Mouse (Mus musculus) limb, embryonic 14.5 days (tissue): ENCODE measurements at regions not wholly inside any gene's neighbourhood (a gene's known extent, or its start where the extent isn't known, plus 50 kb on each side); places are given as distances from the start of the nearest gene placed in this dataset.
"Not testable (repeated sequence)": the region's sequence is repeated elsewhere in the genome, so short reads cannot be mapped to it uniquely, and the experiment has no call there.

ENCODE experiments used
- ATAC-seq: fragments of 200-750 bp; cut with Nextera tagmentation; 2 replicates; pipeline ENCODE4 v1.8.0; 2017; ENCODE audit warnings: low read depth, moderate number of reproducible peaks, moderate TSS enrichment; ENCODE audit not compliant: low FRiP score
- DNase-seq: peaks from one replicate; pipeline ENCODE4 v3.0.0-alpha.2; 2015; ENCODE audit warnings: low spot score
- H3K27ac ChIP-seq: fragments of 300-500 bp; sonication (generic); replicated peaks from 2 replicates; pipeline ENCODE4 v1.5.1; 2014; ENCODE audit warnings: low read depth, mild to moderate bottlenecking, low read length, moderate library complexity, mixed read lengths
- H3K27me3 ChIP-seq: fragments of 300-500 bp; sonication (generic); 2 replicates; pipeline ENCODE4 v1.6.1; 2014; ENCODE audit warnings: low read length, mixed read lengths; ENCODE audit not compliant: control insufficient read depth, insufficient read depth
- H3K36me3 ChIP-seq: fragments of 300-500 bp; sonication (generic); 2 replicates; pipeline ENCODE4 v1.6.1; 2014; ENCODE audit warnings: mild to moderate bottlenecking, low read length, moderate library complexity, mixed read lengths; ENCODE audit not compliant: control insufficient read depth, insufficient read depth
- H3K4me1 ChIP-seq: fragments of 300-500 bp; sonication (generic); 2 replicates; pipeline ENCODE4 v1.6.1; 2014; ENCODE audit warnings: antibody characterized with exemption, low read length, mixed read lengths; ENCODE audit not compliant: control insufficient read depth, insufficient read depth
- H3K4me2 ChIP-seq: fragments of 300-500 bp; sonication (generic); replicated peaks from 2 replicates; pipeline ENCODE4 v1.6.1; 2014; ENCODE audit warnings: low read depth, mild to moderate bottlenecking, low read length, moderate library complexity; ENCODE audit not compliant: severe bottlenecking
- H3K4me3 ChIP-seq: fragments of 300-500 bp; sonication (generic); replicated peaks from 2 replicates; pipeline ENCODE4 v1.5.1; 2014; ENCODE audit warnings: low read length
- H3K9ac ChIP-seq: fragments of 300-500 bp; sonication (generic); 2 replicates; pipeline ENCODE4 v1.6.1; 2014; ENCODE audit warnings: mild to moderate bottlenecking, low read depth, low read length, moderate library complexity; ENCODE audit not compliant: severe bottlenecking
- H3K9me3 ChIP-seq: fragments of 300-500 bp; sonication (generic); 2 replicates; pipeline ENCODE4 v1.6.1; 2016; ENCODE audit warnings: low read length; ENCODE audit not compliant: control insufficient read depth
- POLR2A ChIP-seq: fragments of 200-500 bp; IDR thresholded peaks from 2 replicates; pipeline ENCODE4 v1.8.0; 2012; ENCODE audit warnings: inconsistent platforms, mild to moderate bottlenecking, moderate library complexity, borderline replicate concordance; ENCODE audit not compliant: insufficient read depth, insufficient read length; ENCODE audit errors: extremely low read depth
- WGBS: fragments of 180-500 bp; shearing (Covaris S2); extraction: QIAGEN DNeasy Blood & Tissue Kit; methylation state at CpG from one replicate; pipeline ENCODE4 v1.1.7; 2014; 5-methylcytosine and 5-hydroxymethylcytosine counted together

- TF ChIP-seq POLR2A, result no peak
- Histone ChIP-seq H3K4me2 (no peak overlapping the region), H3K4me3 (no peak overlapping the region), H3K4me1 (no peaks in the 10 kb centered on the region), H3K9me3 (no peaks in the 10 kb centered on the region), H3K36me3 (no peaks in the 10 kb centered on the region), H3K27me3 (no peaks in the 10 kb centered on the region), H3K27ac (no peak overlapping the region), H3K9ac (no peak overlapping the region)
- DNase-seq (no peak), ATAC-seq (no peak)
- 81% methylated on average over 1 of the region's 1 CpGs for WGBS
Measured at GRCm38 (mm10) chr11:91216158-91216557, 361.2 kb downstream of the Kif2b start.

- 73% methylated on average over 2 of the region's 2 CpGs for WGBS
- H3K4me2 ChIP-seq, result no peak overlapping the region
- DNase-seq, result no peak
- no peak overlapping the region for H3K27ac ChIP-seq
- H3K9me3 ChIP-seq, result no peaks in the 10 kb centered on the region
- TF ChIP-seq POLR2A, result no peak
- no peaks in the 10 kb centered on the region for H3K4me1 ChIP-seq
- no peak overlapping the region for H3K4me3 ChIP-seq
- no peak overlapping the region for H3K9ac ChIP-seq
- no peak for ATAC-seq
- H3K27me3 ChIP-seq, result no peaks in the 10 kb centered on the region
- H3K36me3 ChIP-seq, result no peaks in the 10 kb centered on the region
Measured at GRCm38 (mm10) chr11:91213104-91213503, 364.3 kb downstream of the Kif2b start.

- no peak for TF ChIP-seq POLR2A
- H3K27me3 ChIP-seq, result no peaks in the 10 kb centered on the region
- H3K4me3 ChIP-seq, result no peak overlapping the region
- no peaks in the 10 kb centered on the region for H3K4me1 ChIP-seq
- no peaks in the 10 kb centered on the region for H3K9me3 ChIP-seq
- DNase-seq (no peak), ATAC-seq (no peak)
- H3K9ac ChIP-seq, result no peak overlapping the region
- H3K36me3 ChIP-seq, result no peaks in the 10 kb centered on the region
- WGBS, result 52% methylated on average over 7 of the region's 7 CpGs
- H3K4me2 ChIP-seq, result no peak overlapping the region
- no peak overlapping the region for H3K27ac ChIP-seq
Measured at GRCm38 (mm10) chr11:91206470-91206869, 370.9 kb downstream of the Kif2b start.

GRCm38 (mm10) chr11:91204416-91204815 lies 372.9 kb downstream of the Kif2b start:
- no peak for TF ChIP-seq POLR2A
- no peak overlapping the region for H3K4me3 ChIP-seq
- no peaks in the 10 kb centered on the region for H3K4me1 ChIP-seq
- H3K27ac ChIP-seq, result no peak overlapping the region
- DNase-seq (no peak), ATAC-seq (no peak)
- WGBS, result 65% methylated on average over 7 of the region's 7 CpGs
- no peaks in the 10 kb centered on the region for H3K36me3 ChIP-seq
- no peaks in the 10 kb centered on the region for H3K9me3 ChIP-seq
- H3K9ac ChIP-seq, result no peak overlapping the region
- H3K27me3 ChIP-seq, result no peaks in the 10 kb centered on the region
- no peak overlapping the region for H3K4me2 ChIP-seq

- Histone ChIP-seq H3K9me3 (no peaks in the 10 kb centered on the region), H3K9ac (no peak overlapping the region), H3K27ac (no peak overlapping the region), H3K27me3 (no peaks in the 10 kb centered on the region), H3K36me3 (no peaks in the 10 kb centered on the region), H3K4me3 (no peak overlapping the region), H3K4me2 (no peak overlapping the region), H3K4me1 (no peaks in the 10 kb centered on the region)
- TF ChIP-seq POLR2A, result no peak
- DNase-seq (no peak), ATAC-seq (no peak)
- WGBS, result 28% methylated on average over 4 of the region's 4 CpGs
Measured at GRCm38 (mm10) chr11:91196841-91197240, 380.5 kb downstream of the Kif2b start.

GRCm38 (mm10) chr11:91196351-91196750 lies 381.0 kb downstream of the Kif2b start:
- H3K4me3 ChIP-seq, result no peak overlapping the region
- H3K36me3 ChIP-seq, result no peaks in the 10 kb centered on the region
- TF ChIP-seq POLR2A, result no peak
- no peak overlapping the region for H3K4me2 ChIP-seq
- H3K27me3 ChIP-seq, result no peaks in the 10 kb centered on the region
- no peak overlapping the region for H3K9ac ChIP-seq
- WGBS, result 39% methylated on average over 6 of the region's 6 CpGs
- DNase-seq (no peak), ATAC-seq (no peak)
- no peaks in the 10 kb centered on the region for H3K4me1 ChIP-seq
- H3K9me3 ChIP-seq, result no peaks in the 10 kb centered on the region
- no peak overlapping the region for H3K27ac ChIP-seq

- H3K4me3 ChIP-seq, H3K4me2 ChIP-seq, H3K9me3 ChIP-seq, H3K4me1 ChIP-seq, ATAC-seq, DNase-seq, H3K36me3 ChIP-seq, H3K27me3 ChIP-seq, H3K9ac ChIP-seq, H3K27ac ChIP-seq: not testable (repeated sequence)
- WGBS, result 37% methylated on average over 2 of the region's 2 CpGs
Measured at GRCm38 (mm10) chr11:91167336-91167735, 410.0 kb downstream of the Kif2b start.
